Mouse (Mus musculus): Measurements from ENCODE around the gene Ercc1. TPM values are rescaled to one million over a fixed set of nuclear protein-coding genes. Genes with fewer than 3 reads are reported as not detected.

The Ercc1 gene
- polyA plus RNA-seq, 1 experiment: 30.7 TPM

DNA sequence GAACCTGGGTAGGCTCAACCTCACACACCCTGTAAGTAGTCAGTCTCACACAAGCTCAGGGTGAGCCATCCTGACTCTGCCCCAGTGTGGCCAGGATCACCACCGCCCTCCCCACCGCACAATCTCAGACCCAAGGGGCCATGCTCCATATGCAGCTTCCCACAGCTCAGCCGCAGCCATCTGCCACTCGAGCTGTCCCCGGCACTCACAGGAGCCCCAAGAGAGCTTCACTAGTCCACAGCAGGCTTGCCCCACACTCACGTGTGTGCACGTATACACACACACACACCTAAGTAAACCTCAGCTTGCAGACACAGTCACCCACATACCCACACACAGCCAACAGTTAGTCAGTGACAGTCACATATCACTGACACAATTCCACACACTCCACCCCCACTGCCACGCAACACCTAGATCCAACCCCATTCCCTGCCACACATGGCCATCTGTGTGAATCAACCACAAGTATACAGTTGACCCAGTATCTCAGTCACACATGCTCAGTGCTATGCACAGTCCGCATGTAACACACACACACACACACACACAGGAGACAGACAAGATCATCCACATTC is 58.0 kb downstream of the Ercc1 start:
- TF ChIP-seq POLR2A (IDR thresholded peaks at IDR 0.05; ENCODE audit: borderline replicate concordance, low read depth, low read length) (no peak), CTCF (IDR thresholded peaks at IDR 0.05; ENCODE audit: low read depth, low read length) (no peak)
- H3K4me3 ChIP-seq (ENCODE audit: insufficient read depth, low read length): no peak overlapping the region
- no peak overlapping the region for H3K27ac ChIP-seq (ENCODE audit: insufficient read depth, low read depth, low read length)
- no peaks in the 10 kb centered on the region for H3K4me1 ChIP-seq (ENCODE audit: control insufficient read depth, insufficient read depth, low read length)

DNA sequence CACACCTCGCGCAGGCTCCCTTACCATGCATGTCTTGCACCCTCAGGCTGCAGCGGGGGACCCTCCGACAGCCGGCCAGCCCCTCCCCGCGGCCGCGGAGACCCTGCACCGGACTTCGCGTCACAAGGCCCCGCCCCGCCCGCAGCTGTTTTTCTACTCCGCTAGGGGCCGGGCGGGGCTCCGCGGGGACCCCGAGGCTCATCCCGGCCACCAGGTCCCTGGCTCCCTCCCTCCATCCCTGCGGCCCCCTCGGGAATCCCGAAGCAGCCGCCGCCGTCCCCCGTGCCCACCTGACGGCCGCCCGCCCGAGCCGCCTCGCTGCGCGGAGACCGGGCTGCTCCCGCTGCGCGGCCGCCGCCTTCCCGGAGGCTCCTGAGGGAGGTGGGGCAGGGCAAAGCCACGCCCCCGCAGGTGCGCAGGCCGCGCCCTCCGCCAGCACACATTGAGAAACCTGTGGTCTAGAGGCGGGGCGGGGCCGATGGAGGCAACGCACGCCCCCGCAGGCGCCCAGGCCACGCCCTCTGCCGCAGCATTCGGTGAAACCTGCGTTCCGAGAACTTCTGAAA is 59.2 kb downstream of the Ercc1 start, which contains the start of gene Klc3:
Gene Klc3 (minus strand): TSS at position 374 of the 566 bp plus-strand sequence.
- H3K4me1 ChIP-seq (ENCODE audit: control insufficient read depth, insufficient read depth, low read length): no peaks in the 10 kb centered on the region
- TF ChIP-seq POLR2A (IDR thresholded peaks at IDR 0.05; ENCODE audit: borderline replicate concordance, low read depth, low read length): no peak
- no peak for TF ChIP-seq CTCF (IDR thresholded peaks at IDR 0.05; ENCODE audit: low read depth, low read length)
- H3K27ac ChIP-seq (ENCODE audit: insufficient read depth, low read depth, low read length): no peak within 1 kb of the TSS
- peak within 1 kb of the TSS; percentile 44 for H3K4me3 ChIP-seq (ENCODE audit: insufficient read depth, low read length)

DNA sequence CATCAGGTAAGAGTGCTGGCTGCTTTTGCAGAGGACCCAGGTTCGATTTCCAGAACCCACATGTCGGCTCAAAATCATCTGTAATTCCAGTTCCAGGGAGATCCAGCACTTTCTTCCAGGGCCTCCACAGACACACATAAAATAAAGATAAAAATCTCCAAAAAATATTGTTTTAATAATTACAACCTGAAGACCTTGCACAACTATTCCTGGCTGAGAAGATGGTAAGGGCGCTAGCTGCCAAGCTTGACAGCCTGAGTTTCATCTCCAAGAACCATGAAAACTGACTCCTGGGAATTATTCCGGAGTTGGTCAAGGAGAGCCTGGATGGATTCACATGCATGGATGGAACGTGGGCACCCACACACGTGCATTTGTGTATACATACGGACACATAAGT is 59.9 kb downstream of the Ercc1 start, which contains the start of gene Ckm:
Gene Ckm (plus strand): TSS at position 301 of the 400 bp plus-strand sequence.
- Histone ChIP-seq H3K4me1 (ENCODE audit: control insufficient read depth, insufficient read depth, low read length) (no peaks in the 10 kb centered on the region), H3K27ac (ENCODE audit: insufficient read depth, low read depth, low read length) (no peak within 1 kb of the TSS), H3K4me3 (ENCODE audit: insufficient read depth, low read length) (peak within 1 kb of the TSS; percentile 44)
- TF ChIP-seq POLR2A (IDR thresholded peaks at IDR 0.05; ENCODE audit: borderline replicate concordance, low read depth, low read length) (no peak), CTCF (IDR thresholded peaks at IDR 0.05; ENCODE audit: low read depth, low read length) (no peak)

DNA sequence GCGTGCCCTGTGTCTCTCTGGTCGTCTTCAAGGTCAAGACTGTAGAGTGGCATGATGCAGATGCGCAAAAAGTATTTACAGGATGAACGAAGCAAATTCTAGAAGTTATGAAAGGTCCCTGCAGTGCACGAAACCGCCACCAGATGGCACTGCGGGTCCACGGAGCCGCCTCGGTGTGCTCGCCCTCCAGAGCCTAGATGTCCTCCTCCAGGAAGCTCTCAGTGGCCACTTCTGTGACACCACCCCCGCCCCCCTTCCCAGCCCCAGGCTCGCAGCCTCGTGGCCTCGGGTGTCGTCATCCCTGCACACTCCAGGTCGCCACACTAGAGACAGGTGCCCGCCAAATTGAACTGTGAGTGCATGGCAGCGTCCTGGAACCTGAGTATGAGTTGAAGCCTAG is 60.8 kb downstream of the Ercc1 start:
- Histone ChIP-seq H3K27ac (ENCODE audit: insufficient read depth, low read depth, low read length) (no peak overlapping the region), H3K4me3 (ENCODE audit: insufficient read depth, low read length) (no peak overlapping the region), H3K4me1 (ENCODE audit: control insufficient read depth, insufficient read depth, low read length) (no peaks in the 10 kb centered on the region)
- TF ChIP-seq CTCF (IDR thresholded peaks at IDR 0.05; ENCODE audit: low read depth, low read length) (peak; percentile 81), POLR2A (IDR thresholded peaks at IDR 0.05; ENCODE audit: borderline replicate concordance, low read depth, low read length) (no peak)

Other genes with a start within 250 kb of the Ercc1 start
- not detected in 2 replicates for gene Gm4969, start 226.4 kb upstream of the Ercc1 start, polyA plus RNA-seq (2012; ENCODE audit: insufficient read depth, insufficient read length, missing spikeins)
- 7.1 and 8.2 TPM in 2 replicates for gene Fbxo46, start 224.9 kb upstream of the Ercc1 start, polyA plus RNA-seq (2012; ENCODE audit: insufficient read depth, insufficient read length, missing spikeins)
- gene Qpctl, start 195.5 kb upstream of the Ercc1 start, polyA plus RNA-seq (2012; ENCODE audit: insufficient read depth, insufficient read length, missing spikeins): 10.4 and 11.8 TPM in 2 replicates
- 26.4 and 27.9 TPM in 2 replicates for gene Snrpd2, start 195.1 kb upstream of the Ercc1 start, polyA plus RNA-seq (2012; ENCODE audit: insufficient read depth, insufficient read length, missing spikeins)
- gene Gipr, start 178.7 kb upstream of the Ercc1 start, polyA plus RNA-seq (2012; ENCODE audit: insufficient read depth, insufficient read length, missing spikeins): not detected in 2 replicates
- gene Eml2, start 168.4 kb upstream of the Ercc1 start, polyA plus RNA-seq (2012; ENCODE audit: insufficient read depth, insufficient read length, missing spikeins): 12.2 and 17.8 TPM in 2 replicates
- gene Gpr4, start 132.2 kb upstream of the Ercc1 start, polyA plus RNA-seq (2012; ENCODE audit: insufficient read depth, insufficient read length, missing spikeins): not detected in 2 replicates
- gene Opa3, start 116.4 kb upstream of the Ercc1 start, polyA plus RNA-seq (2012; ENCODE audit: insufficient read depth, insufficient read length, missing spikeins): 20.0 and 22.0 TPM in 2 replicates
- gene Vasp, start 73.0 kb upstream of the Ercc1 start, polyA plus RNA-seq (2012; ENCODE audit: insufficient read depth, insufficient read length, missing spikeins): 178 and 187 TPM in 2 replicates
- 0.93 and 4.2 TPM in 2 replicates for gene Ppm1n, start 64.7 kb upstream of the Ercc1 start, polyA plus RNA-seq (2012; ENCODE audit: insufficient read depth, insufficient read length, missing spikeins)
- gene Rtn2, start 62.2 kb upstream of the Ercc1 start, polyA plus RNA-seq (2012; ENCODE audit: insufficient read depth, insufficient read length, missing spikeins): 1.4 and 2.0 TPM in 2 replicates
- gene Fosb, start 34.7 kb upstream of the Ercc1 start, polyA plus RNA-seq (2012; ENCODE audit: insufficient read depth, insufficient read length, missing spikeins): 0.68 TPM in 1 of 2 replicates, not detected in the other
- gene Cd3eap, start 14.7 kb downstream of the Ercc1 start, polyA plus RNA-seq (2012; ENCODE audit: insufficient read depth, insufficient read length, missing spikeins): 7.8 and 8.4 TPM in 2 replicates
- 1.6 and 4.0 TPM in 2 replicates for gene Ppp1r13l, start 15.0 kb downstream of the Ercc1 start, polyA plus RNA-seq (2012; ENCODE audit: insufficient read depth, insufficient read length, missing spikeins)
- 14.5 and 18.9 TPM in 2 replicates for gene Ercc2, start 37.2 kb downstream of the Ercc1 start, polyA plus RNA-seq (2012; ENCODE audit: insufficient read depth, insufficient read length, missing spikeins)
- 0.95 TPM in 1 of 2 replicates, not detected in the other for gene Klc3, start 59.3 kb downstream of the Ercc1 start, polyA plus RNA-seq (2012; ENCODE audit: insufficient read depth, insufficient read length, missing spikeins)
- gene Ckm, start 60.0 kb downstream of the Ercc1 start, polyA plus RNA-seq (2012; ENCODE audit: insufficient read depth, insufficient read length, missing spikeins): 0.65 TPM in 1 of 2 replicates, not detected in the other
- gene Mark4, start 114.0 kb downstream of the Ercc1 start, polyA plus RNA-seq (2012; ENCODE audit: insufficient read depth, insufficient read length, missing spikeins): 21.3 and 21.4 TPM in 2 replicates
- not detected in 2 replicates for gene Exoc3l2, start 118.6 kb downstream of the Ercc1 start, polyA plus RNA-seq (2012; ENCODE audit: insufficient read depth, insufficient read length, missing spikeins)
- gene Bloc1s3, start 163.6 kb downstream of the Ercc1 start, polyA plus RNA-seq (2012; ENCODE audit: insufficient read depth, insufficient read length, missing spikeins): 9.7 and 11.0 TPM in 2 replicates
- 51.4 and 57.0 TPM in 2 replicates for gene Trappc6a, start 163.6 kb downstream of the Ercc1 start, polyA plus RNA-seq (2012; ENCODE audit: insufficient read depth, insufficient read length, missing spikeins)
- gene Nkpd1, start 173.1 kb downstream of the Ercc1 start, polyA plus RNA-seq (2012; ENCODE audit: insufficient read depth, insufficient read length, missing spikeins): not detected in 2 replicates
- 19.3 and 25.7 TPM in 2 replicates for gene Ppp1r37, start 218.3 kb downstream of the Ercc1 start, polyA plus RNA-seq (2012; ENCODE audit: insufficient read depth, insufficient read length, missing spikeins)
- gene Zfp296, start 232.5 kb downstream of the Ercc1 start, polyA plus RNA-seq (2012; ENCODE audit: insufficient read depth, insufficient read length, missing spikeins): 0.60 TPM in 1 of 2 replicates, not detected in the other
- 51.6 and 52.0 TPM in 2 replicates for gene Gemin7, start 232.8 kb downstream of the Ercc1 start, polyA plus RNA-seq (2012; ENCODE audit: insufficient read depth, insufficient read length, missing spikeins)